Mouse (Mus musculus) forebrain, postnatal 0 days (tissue): ENCODE results near the gene Hs3st3a1. TPM values are rescaled to one million over a fixed set of nuclear protein-coding genes. Genes with fewer than 3 reads are reported as not detected.

Experiments used
- ATAC-seq: fragments of 200-750 bp; cut with Nextera tagmentation; 2 replicates; pipeline ENCODE4 v1.8.0; 2017; ENCODE audit warnings: mild to moderate bottlenecking, moderate library complexity
- DNase-seq: peaks from one replicate; pipeline ENCODE4 v3.0.0-alpha.2; 2015
- H3K27ac ChIP-seq: fragments of 300-500 bp; sonication (generic); 2 replicates; pipeline ENCODE4 v1.5.1; 2014; ENCODE audit warnings: low read depth, mild to moderate bottlenecking, antibody characterized with exemption, low read length, moderate library complexity, mixed read lengths
- H3K27me3 ChIP-seq: fragments of 300-500 bp; sonication (generic); 2 replicates; pipeline ENCODE4 v1.6.1; 2014; ENCODE audit warnings: mild to moderate bottlenecking, low read length, mixed read lengths; ENCODE audit not compliant: insufficient read depth
- H3K36me3 ChIP-seq: fragments of 300-500 bp; sonication (generic); 2 replicates; pipeline ENCODE4 v1.6.1; 2014; ENCODE audit warnings: mild to moderate bottlenecking, moderate library complexity; ENCODE audit not compliant: insufficient read depth
- H3K4me1 ChIP-seq: fragments of 300-500 bp; sonication (generic); 2 replicates; pipeline ENCODE4 v1.6.1; 2014; ENCODE audit warnings: antibody characterized with exemption; ENCODE audit not compliant: insufficient read depth
- H3K4me2 ChIP-seq: fragments of 300-500 bp; sonication (generic); 2 replicates; pipeline ENCODE4 v1.6.1; 2014; ENCODE audit warnings: low read depth, mild to moderate bottlenecking, moderate library complexity
- H3K4me3 ChIP-seq: fragments of 300-500 bp; sonication (generic); 2 replicates; pipeline ENCODE4 v1.5.1; 2014; ENCODE audit warnings: low read depth, low read length, mixed read lengths
- H3K9ac ChIP-seq: fragments of 300-500 bp; sonication (generic); 2 replicates; pipeline ENCODE4 v1.6.1; 2014; ENCODE audit warnings: mild to moderate bottlenecking
- H3K9me3 ChIP-seq: fragments of 300-500 bp; sonication (generic); 2 replicates; pipeline ENCODE4 v1.6.1; 2016; ENCODE audit warnings: low read length
- CTCF ChIP-seq: sonication (generic); IDR thresholded peaks from 2 replicates; pipeline ENCODE4 v1.5.1; 2016; ENCODE audit warnings: antibody characterized with exemption, control low read depth, low read depth
- WGBS: fragments of 180-500 bp; shearing (Covaris S2); extraction: QIAGEN DNeasy Blood & Tissue Kit; methylation state at CpG from one replicate; pipeline ENCODE4 v1.1.7; 2014; 5-methylcytosine and 5-hydroxymethylcytosine counted together
- polyA plus RNA-seq: library from polyadenylated mRNA; unstranded; fragments of >200 nt; fragmentation: Nextera tagmentation; extraction: Ambion mirVana; gene quantifications from 2 replicates; pipeline ENCODE4 v1.2.1, GENCODE M21; 2015
- total RNA-seq: library from RNA; depleted of rRNA; stranded (reverse); fragments of >200 nt; gene quantifications from 2 replicates; pipeline ENCODE4 v1.2.3, GENCODE M21; 2014; rRNA removed

Gene Hs3st3a1
- total RNA-seq, result 0.77 and 1.7 TPM in 2 replicates
- polyA plus RNA-seq, result 0.13 and 0.27 TPM in 2 replicates

- Histone ChIP-seq H3K27ac (no peak within 1 kb of the TSS), H3K4me3 (peak within 1 kb of the TSS; percentile 43), H3K27me3 (peaks cover 26% of the 10 kb centered on the region), H3K9ac (peak within 1 kb of the TSS; percentile 48), H3K36me3 (no peaks in the 10 kb centered on the region), H3K4me1 (no peaks in the 10 kb centered on the region; the same call in none of the 2 replicates), H3K4me2 (peak within 1 kb of the TSS; percentile 99), H3K9me3 (no peaks in the 10 kb centered on the region)
- DNase-seq (peak; percentile 26), ATAC-seq (peak; percentile 47)
- WGBS, result 2% methylated on average over 34 of the region's 36 CpGs
- TF ChIP-seq CTCF, result no peak
Observed at GRCm38 (mm10) chr11:64434611-64435545, at the start of gene Hs3st3a1. Hs3st3a1 (plus strand) TSS chr11:64435332.

DNA sequence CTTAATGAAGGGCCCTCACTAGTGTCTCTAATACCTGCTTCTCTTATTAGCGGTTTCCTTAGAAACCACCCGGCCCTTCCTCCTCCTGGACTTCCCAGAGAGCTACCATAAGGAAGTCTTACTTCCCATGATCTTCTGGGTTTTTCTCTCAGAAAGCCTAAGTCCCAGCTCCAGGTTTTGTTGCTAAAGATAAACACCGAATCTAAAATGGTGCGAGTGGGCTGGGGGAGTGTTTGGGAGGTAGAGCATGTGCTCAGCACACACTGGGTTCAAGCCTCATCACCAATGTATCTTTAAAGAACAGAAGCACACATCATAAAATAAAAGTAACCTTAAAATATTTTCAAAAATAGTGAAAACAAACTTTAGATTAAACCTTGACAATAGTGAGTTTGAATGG, 48.8 kb upstream of the Hs3st3a1 start:
- Histone ChIP-seq H3K9me3 (no peaks in the 10 kb centered on the region), H3K27ac (no peak overlapping the region), H3K4me3 (no peak overlapping the region), H3K27me3 (no peaks in the 10 kb centered on the region), H3K9ac (no peak overlapping the region), H3K4me1 (no peaks in the 10 kb centered on the region), H3K36me3 (no peaks in the 10 kb centered on the region), H3K4me2 (no peak overlapping the region)
- ATAC-seq (no peak), DNase-seq (no peak)
- 86% methylated on average over 4 of the region's 4 CpGs for WGBS
- TF ChIP-seq CTCF, result no peak

GRCm38 (mm10) chr11:64396331-64396881, 38.7 kb upstream of the Hs3st3a1 start:
- ATAC-seq (peak; percentile 97), DNase-seq (peak; percentile 72)
- H3K9ac ChIP-seq, result 0 out of 2 replicates have a peak overlapping the region, but pooled peaks have one; percentile 2
- 7% methylated on average over 7 of the region's 7 CpGs for WGBS
- H3K4me1 ChIP-seq, result peaks cover 12% of the 10 kb centered on the region; the same call in 1 of the 2 replicates
- H3K36me3 ChIP-seq, result no peaks in the 10 kb centered on the region
- H3K27ac ChIP-seq, result no peak overlapping the region
- H3K27me3 ChIP-seq, result no peaks in the 10 kb centered on the region
- H3K9me3 ChIP-seq, result no peaks in the 10 kb centered on the region
- no peak overlapping the region for H3K4me3 ChIP-seq
- TF ChIP-seq CTCF, result peak; percentile 36
- peak overlapping the region; percentile 13; the same call in 1 of the 2 replicates for H3K4me2 ChIP-seq

- Histone ChIP-seq H3K27me3 (no peaks in the 10 kb centered on the region), H3K9ac (no peak overlapping the region), H3K4me3 (no peak overlapping the region), H3K4me2 (0 out of 2 replicates have a peak overlapping the region, but pooled peaks have one; percentile 13), H3K9me3 (no peaks in the 10 kb centered on the region), H3K36me3 (no peaks in the 10 kb centered on the region), H3K27ac (no peak overlapping the region), H3K4me1 (peaks cover 12% of the 10 kb centered on the region; the same call in 1 of the 2 replicates)
- 52% methylated on average over 6 of the region's 6 CpGs for WGBS
- DNase-seq, result no peak
- peak; percentile 5; the same call in 1 of the 2 replicates for ATAC-seq
- no peak for TF ChIP-seq CTCF
Observed at GRCm38 (mm10) chr11:64396949-64397348, 38.2 kb upstream of the Hs3st3a1 start.

- no peak overlapping the region for H3K9ac ChIP-seq
- no peak overlapping the region for H3K27ac ChIP-seq
- H3K9me3 ChIP-seq, result no peaks in the 10 kb centered on the region
- no peaks in the 10 kb centered on the region for H3K27me3 ChIP-seq
- TF ChIP-seq CTCF, result no peak
- no peaks in the 10 kb centered on the region for H3K36me3 ChIP-seq
- no peak overlapping the region for H3K4me2 ChIP-seq
- peaks cover 12% of the 10 kb centered on the region; the same call in 1 of the 2 replicates for H3K4me1 ChIP-seq
- ATAC-seq, result no peak
- WGBS, result 87% methylated on average over 3 of the region's 3 CpGs
- DNase-seq, result no peak
- no peak overlapping the region for H3K4me3 ChIP-seq
Observed at GRCm38 (mm10) chr11:64397612-64398011, 37.5 kb upstream of the Hs3st3a1 start.

DNA sequence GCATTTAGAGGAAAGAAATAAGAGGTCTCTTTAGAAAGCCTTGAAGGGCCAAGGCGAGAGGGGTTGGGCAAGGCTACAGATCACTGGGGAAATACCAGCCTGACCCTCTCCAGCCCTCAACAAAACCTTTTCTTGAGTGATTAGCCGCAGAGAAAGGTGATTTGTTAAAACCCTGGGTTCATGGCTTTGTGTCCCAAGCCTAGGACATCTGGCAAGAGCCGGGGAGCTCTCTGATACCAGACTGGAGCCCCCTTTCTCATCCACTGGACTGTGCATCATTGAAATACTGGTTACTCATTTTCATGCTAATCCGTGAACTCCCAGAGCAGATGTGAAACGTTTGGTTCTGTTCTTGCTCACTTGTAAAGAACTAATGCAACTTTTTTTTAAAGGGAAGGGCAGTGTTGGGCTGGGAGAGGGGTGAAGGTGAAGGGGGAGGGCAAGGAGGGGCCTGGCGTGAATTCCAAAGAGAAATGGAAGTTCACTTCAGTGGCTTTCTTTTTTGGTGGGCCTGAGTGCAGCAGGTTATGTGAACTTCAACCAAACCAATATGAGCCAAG, 34.5 kb upstream of the Hs3st3a1 start:
- ATAC-seq (no peak), DNase-seq (no peak)
- H3K4me1 ChIP-seq, result peaks cover 12% of the 10 kb centered on the region; the same call in 1 of the 2 replicates
- no peak overlapping the region for H3K9ac ChIP-seq
- H3K27ac ChIP-seq, result no peak overlapping the region
- WGBS, result 18% methylated on average over 6 of the region's 6 CpGs
- no peak for TF ChIP-seq CTCF
- no peak overlapping the region for H3K4me3 ChIP-seq
- H3K27me3 ChIP-seq, result no peaks in the 10 kb centered on the region
- H3K4me2 ChIP-seq, result no peak overlapping the region
- no peaks in the 10 kb centered on the region for H3K9me3 ChIP-seq
- H3K36me3 ChIP-seq, result no peaks in the 10 kb centered on the region
